Mouse (Mus musculus): ENCODE data around the gene Gm10570.
A peak's percentile ranks its signal among the peaks of the same experiment; 100 is the strongest.

Gene Gm10570

GRCm38 (mm10) chr4:130304746-130305145 is 3.7 kb downstream of the Gm10570 start:
- no peak for DNase-seq (ENCODE audit: low spot score)

DNA sequence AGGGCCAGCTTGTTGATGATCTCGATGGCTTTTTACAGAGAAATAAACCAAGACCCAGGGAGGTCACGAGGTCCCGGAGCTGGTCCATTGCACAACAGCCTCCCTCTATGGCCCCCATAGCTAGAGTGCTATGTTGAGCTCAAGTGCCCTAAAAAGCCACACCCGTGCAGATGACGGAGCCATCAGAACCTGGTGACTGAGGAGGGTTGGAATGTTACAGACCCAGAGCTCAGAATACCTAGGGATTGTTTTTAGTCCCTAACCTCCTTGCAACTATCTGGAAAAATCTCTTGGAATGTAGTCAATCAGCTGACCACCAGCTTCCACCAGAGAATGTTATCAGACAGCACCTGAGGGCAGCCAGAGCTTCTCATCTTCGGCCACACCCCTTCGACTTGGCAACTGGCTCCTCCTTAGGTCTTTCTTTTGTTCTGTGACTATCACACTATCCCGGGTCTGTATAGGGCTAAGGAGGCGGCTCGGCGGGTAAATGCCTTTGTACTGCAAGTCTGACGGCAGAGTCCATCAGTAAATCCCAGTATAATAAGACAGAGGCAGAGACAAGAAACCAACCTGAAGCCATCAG is 6.1 kb downstream of the Gm10570 start:
- DNase-seq (ENCODE audit: low spot score): no peak

- DNase-seq (ENCODE audit: low spot score): no peak
These were observed 8.8 kb downstream of the Gm10570 start for GRCm38 (mm10) chr4:130299629-130300018.

- no peak for DNase-seq (ENCODE audit: low spot score)
These were observed 9.4 kb downstream of the Gm10570 start for GRCm38 (mm10) chr4:130298877-130299628.

DNA sequence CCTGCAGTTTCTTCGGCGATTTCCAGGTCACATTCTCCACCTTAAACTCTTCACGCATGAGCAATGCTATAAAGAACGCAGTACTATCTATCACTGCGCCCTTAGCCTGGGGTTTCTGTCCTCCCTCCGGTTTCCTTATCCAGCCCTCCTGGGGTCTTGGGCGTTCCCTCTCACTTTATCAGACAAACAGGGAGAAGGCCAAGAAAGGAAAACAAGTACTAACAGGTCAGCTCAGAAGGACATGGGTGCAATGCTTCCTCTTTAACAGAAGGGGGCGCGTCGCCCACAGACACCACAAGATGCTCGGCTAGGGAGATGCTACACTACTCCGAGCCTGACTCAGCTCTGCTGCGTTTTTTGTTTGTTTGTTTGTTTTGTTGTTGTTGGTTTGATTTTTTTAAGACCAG is 11.3 kb downstream of the Gm10570 start:
- no peak for DNase-seq (ENCODE audit: low spot score)

DNA sequence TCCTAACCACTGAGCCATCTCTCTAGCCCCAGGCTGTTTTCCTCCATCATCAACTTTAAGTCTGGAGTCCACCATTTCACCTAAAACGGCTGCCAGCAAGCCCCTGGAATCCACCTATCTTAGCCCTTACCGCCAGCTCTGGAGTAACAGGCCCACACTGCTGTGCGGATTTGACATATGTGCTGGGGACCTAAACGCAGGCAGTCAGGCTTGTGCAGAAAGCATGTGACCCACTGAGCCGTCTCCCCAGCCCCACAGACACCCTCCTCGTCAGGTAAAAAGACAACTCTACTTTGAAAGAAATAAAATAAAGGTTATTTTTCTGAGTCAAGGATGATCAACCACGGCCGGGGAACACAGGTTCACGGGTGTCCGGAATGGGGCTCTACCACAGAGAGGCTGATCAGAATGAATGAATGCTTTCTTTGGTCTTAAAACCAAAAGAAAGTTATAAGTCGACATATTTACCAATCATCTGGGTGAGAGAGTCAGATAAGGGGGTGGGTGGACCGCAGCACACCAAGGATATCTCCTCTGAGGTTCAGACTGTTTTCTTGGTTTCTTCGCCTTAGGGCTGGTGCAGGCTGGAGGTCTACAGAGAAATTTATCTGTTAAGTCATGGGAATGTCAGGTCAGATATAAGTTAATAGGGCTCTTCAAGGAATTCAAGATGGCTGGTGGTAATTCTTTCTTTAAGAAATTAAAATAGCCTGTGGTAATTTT is 12.1 kb downstream of the Gm10570 start:
- DNase-seq (ENCODE audit: low spot score): no peak

GRCm38 (mm10) chr4:130295047-130295745 is 13.3 kb downstream of the Gm10570 start:
- no peak for DNase-seq (ENCODE audit: low spot score)

- no peak for DNase-seq (ENCODE audit: low spot score)
These were observed 14.0 kb downstream of the Gm10570 start for GRCm38 (mm10) chr4:130294513-130294912.

GRCm38 (mm10) chr4:130292271-130292670 is 16.2 kb downstream of the Gm10570 start:
- peak; percentile 69 for DNase-seq (ENCODE audit: low spot score)

DNA sequence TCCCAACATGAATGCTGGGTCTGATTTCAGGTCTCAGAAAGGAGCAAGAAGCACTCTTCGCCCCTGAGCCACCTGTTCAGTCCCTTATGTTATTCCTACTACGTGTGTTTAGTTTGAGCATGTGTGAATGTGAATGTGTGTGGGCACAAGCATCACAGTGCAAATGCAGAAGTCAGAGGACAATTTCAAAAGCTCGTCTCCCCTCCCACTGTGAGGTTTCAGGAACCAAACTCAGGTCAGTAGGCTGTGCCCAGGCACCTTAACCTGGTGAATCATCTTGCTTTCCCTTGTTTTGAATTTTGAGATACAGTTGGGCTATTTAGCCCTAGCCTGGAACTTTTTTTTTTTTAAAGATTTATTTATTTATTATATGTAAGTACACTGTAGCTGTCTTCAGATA is 18.6 kb downstream of the Gm10570 start:
- DNase-seq (ENCODE audit: low spot score): no peak

GRCm38 (mm10) chr4:130286531-130286930 is 21.9 kb downstream of the Gm10570 start:
- no peak for DNase-seq (ENCODE audit: low spot score)

DNA sequence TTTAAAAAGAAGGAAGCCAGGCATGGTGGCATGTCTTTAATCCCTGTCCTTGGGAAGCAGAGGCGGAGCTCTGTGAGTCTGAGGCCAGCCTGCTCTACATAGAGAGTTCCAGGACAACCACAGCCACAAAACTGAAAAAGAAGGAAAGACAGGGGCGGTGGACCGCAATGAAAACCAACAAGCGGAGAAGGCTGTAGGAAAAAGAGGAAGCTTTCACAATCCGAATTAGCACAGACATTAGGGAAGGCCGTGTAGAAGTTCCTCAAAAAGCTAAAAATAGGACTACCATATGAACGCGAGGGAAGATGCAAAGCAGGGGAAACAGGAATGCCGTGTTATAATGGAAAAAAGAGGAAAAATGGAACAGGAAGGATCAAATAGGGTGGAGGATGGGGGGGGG is 24.6 kb downstream of the Gm10570 start:
- peak; percentile 23 for DNase-seq (ENCODE audit: low spot score)

GRCm38 (mm10) chr4:130282856-130283255 is 25.6 kb downstream of the Gm10570 start:
- no peak for DNase-seq (ENCODE audit: low spot score)

DNA sequence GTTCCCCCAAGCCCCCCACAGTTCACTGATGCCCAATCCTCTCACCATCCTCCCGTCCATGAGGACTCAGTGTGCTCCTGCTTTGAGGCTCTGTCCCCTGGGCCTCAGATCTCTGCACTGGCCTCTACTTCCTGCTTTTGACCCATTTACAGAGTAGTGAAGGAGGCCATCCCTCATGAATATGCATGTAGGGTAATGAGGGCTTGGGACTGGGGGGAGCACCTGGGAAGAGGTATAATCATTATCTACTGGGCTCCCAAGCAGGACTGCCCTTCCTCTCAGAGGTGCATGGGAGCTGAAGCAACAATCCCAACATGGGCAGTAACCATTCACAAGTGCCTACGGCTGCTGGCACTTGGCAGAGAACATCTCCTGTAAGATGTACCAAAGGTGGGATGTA is 29.4 kb downstream of the Gm10570 start, which contains the start of gene Serinc2:
Gene Serinc2 (minus strand): TSS at position 101 of the 400 bp plus-strand sequence.
- DNase-seq (ENCODE audit: low spot score): no peak

- DNase-seq (ENCODE audit: low spot score): no peak
These were observed 31.8 kb downstream of the Gm10570 start for GRCm38 (mm10) chr4:130276573-130277176.

DNA sequence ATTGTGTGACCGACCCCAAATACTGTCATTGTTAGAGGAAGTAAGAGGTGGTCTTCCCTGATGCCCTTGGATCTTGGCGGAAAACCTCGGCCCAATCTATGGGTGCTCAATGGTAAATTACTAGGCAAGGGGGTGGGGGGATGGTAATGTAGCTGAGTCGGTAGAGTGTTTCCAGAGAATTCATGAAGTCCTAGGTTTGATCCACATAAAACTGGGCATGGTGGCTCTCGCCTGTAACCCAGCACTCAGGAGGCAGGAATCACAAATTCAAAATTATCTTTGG is 32.7 kb downstream of the Gm10570 start:
- DNase-seq (ENCODE audit: low spot score): no peak

DNA sequence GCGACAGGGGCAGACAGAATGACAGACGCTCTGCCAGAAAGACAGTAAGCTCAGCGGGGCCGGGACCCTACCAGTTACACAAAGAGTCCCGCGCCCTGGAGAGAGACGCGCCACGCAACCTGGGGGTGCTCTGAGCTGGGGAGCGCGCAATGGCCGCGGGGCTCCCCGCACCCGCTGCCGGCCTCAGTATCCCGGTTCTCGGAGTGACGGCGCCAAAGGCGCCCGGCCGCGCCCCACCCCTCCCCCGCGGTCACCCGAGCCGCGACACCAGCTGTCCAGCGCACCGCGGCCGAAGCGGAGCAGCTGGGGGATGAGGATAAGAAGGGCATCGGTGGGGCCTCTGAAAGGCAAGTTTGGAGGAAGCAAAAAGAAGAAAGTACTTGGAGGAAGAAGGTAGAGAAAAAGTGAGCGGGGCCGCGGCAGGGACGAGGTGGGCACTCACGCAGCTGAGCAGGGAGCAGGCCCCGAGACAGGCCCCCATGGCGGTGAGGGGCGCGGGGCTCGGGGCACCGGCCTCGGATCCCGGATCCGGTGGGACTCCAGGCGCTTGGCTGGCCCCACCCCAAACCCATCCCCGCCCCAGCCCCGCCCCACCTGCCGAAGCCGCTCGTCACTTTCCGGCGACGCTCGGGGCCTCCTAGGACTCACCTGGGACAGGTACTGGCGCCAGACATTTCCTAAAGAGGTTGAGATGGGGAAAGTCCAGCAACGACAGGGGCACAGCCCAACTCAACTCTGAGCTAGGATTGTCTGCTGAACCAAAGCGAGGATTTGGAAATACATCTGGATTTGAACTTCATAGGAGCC is 33.3 kb downstream of the Gm10570 start:
- peak; percentile 16 for DNase-seq (ENCODE audit: low spot score)

GRCm38 (mm10) chr4:130274346-130275015 is 34.0 kb downstream of the Gm10570 start:
- DNase-seq (ENCODE audit: low spot score): no peak

DNA sequence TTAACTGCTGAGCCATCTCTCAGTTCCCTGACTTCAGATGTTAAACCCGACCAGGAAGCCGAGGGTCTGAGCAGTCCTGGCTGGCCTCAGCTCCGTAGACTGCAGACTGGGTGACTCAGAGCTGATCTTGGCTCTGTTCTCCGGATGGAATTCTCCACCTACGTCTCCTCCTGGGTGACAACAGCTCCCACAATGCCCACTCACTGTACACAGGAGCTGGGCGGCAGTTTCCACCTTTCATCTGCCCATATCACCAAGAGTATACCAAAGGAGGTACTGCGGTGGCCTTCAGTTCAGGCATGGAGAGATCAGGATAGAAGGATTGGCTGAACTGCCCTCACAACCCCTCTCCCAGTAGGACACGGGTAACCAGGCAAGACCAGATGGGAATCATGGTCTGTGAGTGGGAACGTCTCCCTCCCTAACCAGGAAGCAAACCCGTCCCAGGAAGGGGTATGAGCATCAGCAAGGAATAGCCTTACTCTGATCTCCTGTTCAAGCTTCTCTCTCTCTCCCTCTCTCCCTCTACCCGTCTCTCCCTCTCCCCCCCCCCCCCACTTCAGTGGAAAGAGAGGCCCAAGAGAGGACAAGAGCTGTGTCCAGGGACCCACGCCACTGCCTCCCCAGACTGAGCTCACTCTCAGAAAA is 34.7 kb downstream of the Gm10570 start:
- no peak for DNase-seq (ENCODE audit: low spot score)

GRCm38 (mm10) chr4:130270611-130271347 is 37.7 kb downstream of the Gm10570 start:
- no peak for DNase-seq (ENCODE audit: low spot score)

Data from lung, postnatal 25 days (tissue).